Mouse (Mus musculus): ENCODE measurements at regions not wholly inside any gene's neighbourhood (a gene's known extent, or its start where the extent isn't known, plus 50 kb on each side); places are given as distances from the start of the nearest gene placed in this dataset.

DNA sequence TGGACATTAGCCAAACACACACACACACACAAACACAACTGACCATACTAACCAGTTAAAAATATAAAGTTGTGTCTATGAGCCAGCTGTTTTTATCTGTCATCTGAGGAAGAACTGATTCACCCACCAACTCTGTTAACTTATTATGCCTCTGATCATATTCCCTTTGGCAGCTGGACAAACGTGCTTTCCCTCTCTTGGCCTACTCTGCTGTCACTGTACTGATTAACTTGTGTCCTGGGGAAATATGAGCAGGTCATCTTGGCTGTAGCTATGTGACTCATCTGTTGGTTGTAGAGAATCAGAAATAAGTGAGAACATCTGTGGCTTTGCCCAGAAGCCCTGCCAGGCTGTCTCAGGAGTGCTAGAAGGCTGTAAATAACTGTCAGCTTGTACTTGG is 210.9 kb upstream of the Gm11232 start:
- TF ChIP-seq CTCF (IDR thresholded peaks at IDR 0.05; ENCODE audit: control insufficient read depth, insufficient read depth, insufficient read length) (no peak), MAX (IDR thresholded peaks at IDR 0.05) (no peak), MYOD1 (IDR thresholded peaks at IDR 0.05; ENCODE audit: control insufficient read depth, insufficient read length, low read depth) (peak; percentile 94), USF1 (IDR thresholded peaks at IDR 0.05; ENCODE audit: low read depth) (no peak), CEBPB (IDR thresholded peaks at IDR 0.05; ENCODE audit: low read depth) (no peak)
